Mouse (Mus musculus): Measurements from ENCODE around the gene Tns4. TPM values are rescaled to one million over a fixed set of nuclear protein-coding genes. Genes with fewer than 3 reads are reported as not detected.

Tns4 gene
- polyA plus RNA-seq, 1 experiment from 2014 or later = 2.5 TPM

- no peaks in the 10 kb centered on the region for H3K79me2 ChIP-seq (ENCODE audit: inconsistent target)
- H3K4me3 ChIP-seq (ENCODE audit: inconsistent target) = no peak overlapping the region
- 51% methylated on average over 12 of the region's 12 CpGs for WGBS (ENCODE audit: missing documents)
- H3K27ac ChIP-seq = no peak overlapping the region
- no peaks in the 10 kb centered on the region for H3K36me3 ChIP-seq (ENCODE audit: inconsistent target)
Measured at GRCm38 (mm10) chr11:99105981-99106726, 17.0 kb upstream of the Tns4 start.

GRCm38 (mm10) chr11:99104609-99105410 lies 15.7 kb upstream of the Tns4 start:
- Histone ChIP-seq H3K4me3 (ENCODE audit: inconsistent target) (no peak overlapping the region), H3K27ac (no peak overlapping the region)
- 41% methylated on average over 9 of the region's 9 CpGs for WGBS (ENCODE audit: missing documents)

GRCm38 (mm10) chr11:99102575-99103270 lies 13.6 kb upstream of the Tns4 start:
- no peak overlapping the region for H3K4me3 ChIP-seq (ENCODE audit: inconsistent target)
- no peaks in the 10 kb centered on the region for H3K79me2 ChIP-seq (ENCODE audit: inconsistent target)
- no peaks in the 10 kb centered on the region for H3K36me3 ChIP-seq (ENCODE audit: inconsistent target)
- no peak overlapping the region for H3K27ac ChIP-seq
- 36% methylated on average over 9 of the region's 9 CpGs for WGBS (ENCODE audit: missing documents)

More at GRCm38 (mm10) chr11:99104609-99105410, 15.7 kb upstream of the Tns4 start:
- Histone ChIP-seq H3K36me3 (ENCODE audit: inconsistent target) (no peaks in the 10 kb centered on the region), H3K79me2 (ENCODE audit: inconsistent target) (no peaks in the 10 kb centered on the region)

- H3K27ac ChIP-seq = no peak overlapping the region
- H3K79me2 ChIP-seq (ENCODE audit: inconsistent target) = no peaks in the 10 kb centered on the region
- no peaks in the 10 kb centered on the region for H3K36me3 ChIP-seq (ENCODE audit: inconsistent target)
- 94% methylated on average over 8 of the region's 8 CpGs for WGBS (ENCODE audit: missing documents)
- no peak overlapping the region for H3K4me3 ChIP-seq (ENCODE audit: inconsistent target)
Measured at GRCm38 (mm10) chr11:99101693-99102092, 12.6 kb upstream of the Tns4 start.

GRCm38 (mm10) chr11:99100215-99100614 lies 11.1 kb upstream of the Tns4 start:
- Histone ChIP-seq H3K27ac (no peak overlapping the region), H3K36me3 (ENCODE audit: inconsistent target) (no peaks in the 10 kb centered on the region), H3K4me3 (ENCODE audit: inconsistent target) (no peak overlapping the region), H3K79me2 (ENCODE audit: inconsistent target) (no peaks in the 10 kb centered on the region)
- WGBS (ENCODE audit: missing documents) = 27% methylated on average over 5 of the region's 5 CpGs

GRCm38 (mm10) chr11:99099516-99099915 lies 10.4 kb upstream of the Tns4 start:
- Histone ChIP-seq H3K36me3 (ENCODE audit: inconsistent target) (no peaks in the 10 kb centered on the region), H3K4me3 (ENCODE audit: inconsistent target) (no peak overlapping the region), H3K79me2 (ENCODE audit: inconsistent target) (no peaks in the 10 kb centered on the region), H3K27ac (no peak overlapping the region)
- 90% methylated on average over 7 of the region's 7 CpGs for WGBS (ENCODE audit: missing documents)

- H3K36me3 ChIP-seq (ENCODE audit: inconsistent target) = no peaks in the 10 kb centered on the region
Measured at GRCm38 (mm10) chr11:99098924-99099323, 9.8 kb upstream of the Tns4 start.

GRCm38 (mm10) chr11:99096996-99097774 lies 8.1 kb upstream of the Tns4 start:
- no peak overlapping the region for H3K27ac ChIP-seq
- H3K4me3 ChIP-seq (ENCODE audit: inconsistent target) = no peak overlapping the region
- no peaks in the 10 kb centered on the region for H3K36me3 ChIP-seq (ENCODE audit: inconsistent target)
- no peaks in the 10 kb centered on the region for H3K79me2 ChIP-seq (ENCODE audit: inconsistent target)
- WGBS (ENCODE audit: missing documents) = 88% methylated on average over 8 of the region's 8 CpGs

More at GRCm38 (mm10) chr11:99098924-99099323, 9.8 kb upstream of the Tns4 start:
- Histone ChIP-seq H3K79me2 (ENCODE audit: inconsistent target) (no peaks in the 10 kb centered on the region), H3K27ac (no peak overlapping the region), H3K4me3 (ENCODE audit: inconsistent target) (no peak overlapping the region)
- 95% methylated on average over 7 of the region's 9 CpGs for WGBS (ENCODE audit: missing documents)

- 90% methylated on average over 4 of the region's 4 CpGs for WGBS (ENCODE audit: missing documents)
- Histone ChIP-seq H3K4me3 (ENCODE audit: inconsistent target) (no peak overlapping the region), H3K36me3 (ENCODE audit: inconsistent target) (no peaks in the 10 kb centered on the region)
Measured at GRCm38 (mm10) chr11:99096417-99096816, 7.3 kb upstream of the Tns4 start.

GRCm38 (mm10) chr11:99095759-99096158 lies 6.7 kb upstream of the Tns4 start:
- no peak overlapping the region for H3K4me3 ChIP-seq (ENCODE audit: inconsistent target)
- 93% methylated on average over 4 of the region's 4 CpGs for WGBS (ENCODE audit: missing documents)

More at GRCm38 (mm10) chr11:99096417-99096816, 7.3 kb upstream of the Tns4 start:
- H3K27ac ChIP-seq = no peak overlapping the region
- no peaks in the 10 kb centered on the region for H3K79me2 ChIP-seq (ENCODE audit: inconsistent target)

GRCm38 (mm10) chr11:99094911-99095676 lies 6.0 kb upstream of the Tns4 start:
- no peak overlapping the region for H3K27ac ChIP-seq
- 79% methylated on average over 2 of the region's 2 CpGs for WGBS (ENCODE audit: missing documents)
- no peaks in the 10 kb centered on the region for H3K36me3 ChIP-seq (ENCODE audit: inconsistent target)
- H3K4me3 ChIP-seq (ENCODE audit: inconsistent target) = no peak overlapping the region
- H3K79me2 ChIP-seq (ENCODE audit: inconsistent target) = no peaks in the 10 kb centered on the region

More at GRCm38 (mm10) chr11:99095759-99096158, 6.7 kb upstream of the Tns4 start:
- H3K36me3 ChIP-seq (ENCODE audit: inconsistent target) = no peaks in the 10 kb centered on the region
- H3K79me2 ChIP-seq (ENCODE audit: inconsistent target) = no peaks in the 10 kb centered on the region
- no peak overlapping the region for H3K27ac ChIP-seq

- Histone ChIP-seq H3K27ac (no peak overlapping the region), H3K4me3 (ENCODE audit: inconsistent target) (no peak overlapping the region), H3K36me3 (ENCODE audit: inconsistent target) (no peaks in the 10 kb centered on the region), H3K79me2 (ENCODE audit: inconsistent target) (no peaks in the 10 kb centered on the region)
- 27% methylated on average over 6 of the region's 7 CpGs for WGBS (ENCODE audit: missing documents)
Measured at GRCm38 (mm10) chr11:99093740-99094139, 4.6 kb upstream of the Tns4 start.

GRCm38 (mm10) chr11:99091666-99092065 lies 2.6 kb upstream of the Tns4 start:
- Histone ChIP-seq H3K27ac (no peak overlapping the region), H3K4me3 (ENCODE audit: inconsistent target) (no peak overlapping the region), H3K79me2 (ENCODE audit: inconsistent target) (no peaks in the 10 kb centered on the region), H3K36me3 (ENCODE audit: inconsistent target) (no peaks in the 10 kb centered on the region)
- WGBS (ENCODE audit: missing documents) = 94% methylated on average over 2 of the region's 2 CpGs

Data from macrophage (primary cell).